Mouse (Mus musculus) G1E (cell line): ENCODE results near the gene Cdc42bpg. TPM values are rescaled to one million over a fixed set of nuclear protein-coding genes. Genes with fewer than 3 reads are reported as not detected.

Experiments used
- ATAC-seq: 2 replicates; pipeline ENCODE4 v1.8.0; 2016; ENCODE audit warnings: mild to moderate bottlenecking; ENCODE audit not compliant: insufficient number of reproducible peaks, poor library complexity, low FRiP score, severe bottlenecking; ENCODE audit errors: extremely low read depth
- DNase-seq: peaks from one replicate; pipeline ENCODE4 v3.0.0; 2012; ENCODE audit warnings: low spot score
- H3K27me3 ChIP-seq: 2 replicates; pipeline ENCODE4 v1.6.1; 2012; ENCODE audit warnings: mild to moderate bottlenecking, low read length, inconsistent platforms; ENCODE audit not compliant: insufficient read depth
- H3K36me3 ChIP-seq: replicated peaks from 2 replicates; pipeline ENCODE3; 2012; ENCODE audit warnings: mild to moderate bottlenecking, inconsistent platforms
- H3K4me1 ChIP-seq: 2 replicates; pipeline ENCODE4 v1.6.1; 2012; ENCODE audit warnings: low read depth, low read length, inconsistent platforms, mixed read lengths; ENCODE audit not compliant: insufficient read depth
- H3K4me3 ChIP-seq: 2 replicates; pipeline ENCODE4 v1.5.1; 2012; ENCODE audit warnings: low read depth, mild to moderate bottlenecking, inconsistent platforms, low read length, moderate library complexity, mixed read lengths
- H3K9me3 ChIP-seq: replicated peaks from 2 replicates; pipeline ENCODE4 v1.6.1; 2012; ENCODE audit warnings: inconsistent platforms
- CTCF ChIP-seq: IDR thresholded peaks from 2 replicates; pipeline ENCODE4 v1.5.1; 2012; ENCODE audit warnings: low read depth, low read length, inconsistent platforms, mixed read lengths
- GATA1 ChIP-seq: IDR thresholded peaks from 2 replicates; pipeline ENCODE4 v1.6.1; 2012; ENCODE audit warnings: borderline replicate concordance, low read length, inconsistent platforms, mixed read lengths
- GATA2 ChIP-seq: IDR thresholded peaks from 2 replicates; pipeline ENCODE4 v1.6.1; 2012; ENCODE audit warnings: low read depth, low read length, inconsistent platforms, borderline replicate concordance
- POLR2AphosphoS5 ChIP-seq: IDR thresholded peaks from 2 replicates; pipeline ENCODE4 v1.6.1; 2012; ENCODE audit warnings: low read depth, low read length, inconsistent platforms; ENCODE audit not compliant: insufficient replicate concordance
- TAL1 ChIP-seq: conservative IDR thresholded peaks from 2 replicates; pipeline ENCODE4 v1.6.1; 2012; ENCODE audit warnings: low read depth, low read length, inconsistent platforms, mixed read lengths
- polyA plus RNA-seq: library from polyadenylated mRNA; stranded (reverse); fragments of >175 nt; gene quantifications from 2 replicates; pipeline ENCODE4 v1.2.3, GENCODE M21; 2012
- total RNA-seq, 2 experiments: library from RNA; stranded (forward) in 1 of 2; stranded (reverse) in 1 of 2; fragments of 200-1000 nt in 1 of 2; fragments of >200 nt in 1 of 2; fragmentation: Nextera tagmentation in 1 of 2; gene quantifications; 2 replicates each; pipeline ENCODE4 v1.2.3; 2014 to 2017

The Cdc42bpg gene
- total and polyA plus RNA-seq, 3 experiments: 2.0 to 14.1 (median 5.0) TPM

- H3K27me3 ChIP-seq: no peaks in the 10 kb centered on the region
- TF ChIP-seq TAL1 (no peak), CTCF (no peak), GATA2 (no peak), GATA1 (no peak), POLR2AphosphoS5 (no peak)
- peaks cover 4% of the 10 kb centered on the region for H3K4me1 ChIP-seq
- no peaks in the 10 kb centered on the region for H3K9me3 ChIP-seq
- ATAC-seq (no peak), DNase-seq (no peak)
- no peak overlapping the region for H3K4me3 ChIP-seq
- H3K36me3 ChIP-seq: peaks cover 85% of the 10 kb centered on the region
Observed at GRCm38 (mm10) chr19:6351431-6352106, 45.3 kb downstream of the Cdc42bpg start.

- peaks cover 84% of the 10 kb centered on the region for H3K36me3 ChIP-seq
- ATAC-seq: no peak
- no peaks in the 10 kb centered on the region for H3K27me3 ChIP-seq
- DNase-seq: no peak
- H3K4me1 ChIP-seq: peaks cover 4% of the 10 kb centered on the region
- H3K4me3 ChIP-seq: no peak overlapping the region
- no peaks in the 10 kb centered on the region for H3K9me3 ChIP-seq
- TF ChIP-seq GATA1 (no peak), TAL1 (no peak), GATA2 (no peak), POLR2AphosphoS5 (no peak), CTCF (no peak)
Observed at GRCm38 (mm10) chr19:6352107-6352505, 45.9 kb downstream of the Cdc42bpg start.

- no peak overlapping the region for H3K4me3 ChIP-seq
- DNase-seq: no peak
- no peaks in the 10 kb centered on the region for H3K9me3 ChIP-seq
- H3K27me3 ChIP-seq: no peaks in the 10 kb centered on the region
- H3K4me1 ChIP-seq: peaks cover 4% of the 10 kb centered on the region
- H3K36me3 ChIP-seq: peaks cover 74% of the 10 kb centered on the region
- TF ChIP-seq POLR2AphosphoS5 (no peak), GATA2 (no peak)
- ATAC-seq: no peak
Observed at GRCm38 (mm10) chr19:6354030-6354429, 47.8 kb downstream of the Cdc42bpg start.

- Histone ChIP-seq H3K27me3 (no peaks in the 10 kb centered on the region), H3K36me3 (peaks cover 52% of the 10 kb centered on the region), H3K4me1 (peaks cover 12% of the 10 kb centered on the region), H3K4me3 (no peak overlapping the region), H3K9me3 (no peaks in the 10 kb centered on the region)
- ATAC-seq: no peak
- TF ChIP-seq TAL1: no peak
- DNase-seq: no peak
Observed at GRCm38 (mm10) chr19:6361291-6361690, 55.0 kb downstream of the Cdc42bpg start.

- ATAC-seq (no peak), DNase-seq (no peak)
- Histone ChIP-seq H3K36me3 (peaks cover 65% of the 10 kb centered on the region), H3K4me3 (peak overlapping the region; percentile 97), H3K27me3 (no peaks in the 10 kb centered on the region), H3K9me3 (no peaks in the 10 kb centered on the region), H3K4me1 (peaks cover 29% of the 10 kb centered on the region)
- TF ChIP-seq GATA1 (no peak), POLR2AphosphoS5 (no peak), TAL1 (no peak), CTCF (no peak), GATA2 (no peak)
Observed at GRCm38 (mm10) chr19:6363091-6363410, 56.8 kb downstream of the Cdc42bpg start.

- Histone ChIP-seq H3K9me3 (no peaks in the 10 kb centered on the region), H3K4me3 (peak within 1 kb of the TSS; percentile 97), H3K36me3 (peaks cover 69% of the 10 kb centered on the region), H3K4me1 (peaks cover 35% of the 10 kb centered on the region), H3K27me3 (no peaks in the 10 kb centered on the region)
- DNase-seq: peak; percentile 98
- TF ChIP-seq TAL1: no peak
- ATAC-seq: peak; percentile 93
Observed at GRCm38 (mm10) chr19:6363411-6364240, 57.4 kb downstream of the Cdc42bpg start, which contains the start of gene Sf1. TSS of gene Sf1 (plus strand) at chr19:6363690.
